In the genomic region with DNA sequence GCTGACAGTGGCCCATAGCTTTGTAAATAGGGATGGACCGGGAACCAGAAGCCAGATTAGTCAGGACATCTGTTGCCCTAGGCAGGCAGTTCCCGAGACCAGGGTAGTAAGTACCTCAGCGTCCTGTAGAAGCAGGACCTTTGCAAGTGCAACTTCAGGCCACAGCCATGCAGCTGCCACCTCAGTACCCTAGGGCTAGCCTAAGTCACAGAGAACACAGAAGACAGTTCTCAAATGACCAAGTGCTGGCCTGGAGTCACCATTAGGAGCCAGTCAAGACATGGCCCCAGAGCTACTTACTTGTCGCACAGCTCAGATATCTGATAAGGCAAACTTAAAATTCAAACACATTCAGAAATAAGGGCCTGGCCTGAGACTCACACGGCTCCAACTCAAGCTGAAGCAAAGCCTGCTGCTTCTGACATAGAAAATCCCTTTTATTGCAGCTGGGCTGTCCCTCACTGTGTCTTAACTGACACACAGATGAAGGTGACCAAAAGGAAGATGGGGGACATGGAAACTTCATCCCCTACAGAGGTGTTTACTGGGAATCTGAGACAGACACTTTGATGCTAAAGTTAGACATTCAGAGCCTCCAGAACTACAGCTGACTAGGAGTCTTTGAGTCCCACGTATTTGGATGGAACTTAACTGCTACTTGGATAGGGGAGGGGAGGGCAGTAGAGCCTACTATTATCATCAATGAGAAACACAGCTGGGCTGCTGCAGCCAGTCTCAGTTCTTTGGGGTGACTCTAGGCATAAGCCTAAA, we compare ENCODE assay signal across 19 mouse cellular contexts. TPM values are rescaled to one million over a fixed set of nuclear protein-coding genes. Genes with fewer than 3 reads are reported as not detected.
"Had no signal": no experiment of that assay in that cellular context is flagged by ENCODE, and none has a peak within 500 bp of the region (broad histone marks: within the 10 kb centered on the region; RNA-seq: fewer than 3 reads in every experiment).

No protein-coding gene starts in this region.

- DNase-seq: lung, embryonic 14.5 days; lung, postnatal 4 days; right cerebral cortex, postnatal 4 days; thymus, adult 2 months; thymus, postnatal 25 days had no signal

- H3K9ac ChIP-seq: limb, embryonic 15.5 days; liver, embryonic 12.5 days; lung, embryonic 14.5 days; midbrain, embryonic 15.5 days; neural tube, embryonic 12.5 days; stomach, embryonic 15.5 days had no signal

- H3K4me3 ChIP-seq: limb, embryonic 15.5 days; liver, embryonic 12.5 days; megakaryocyte, embryonic 14.5 days; midbrain, embryonic 15.5 days; neural tube, embryonic 12.5 days; stomach, embryonic 15.5 days had no signal

- ATAC-seq: liver, embryonic 12.5 days; midbrain, embryonic 15.5 days had no signal

- H3K27me3 ChIP-seq: limb, embryonic 15.5 days; liver, embryonic 12.5 days; megakaryocyte, embryonic 14.5 days; midbrain, embryonic 15.5 days; neural tube, embryonic 12.5 days; stomach, embryonic 15.5 days had no signal

- H3K4me1 ChIP-seq: liver, embryonic 12.5 days; midbrain, embryonic 15.5 days; stomach, embryonic 15.5 days had no signal

- H3K9me3 ChIP-seq: limb, embryonic 15.5 days; liver, embryonic 12.5 days; midbrain, embryonic 15.5 days; stomach, embryonic 15.5 days had no signal

- H3K27ac ChIP-seq: liver, embryonic 12.5 days; midbrain, embryonic 15.5 days; neural tube, embryonic 12.5 days; stomach, embryonic 15.5 days had no signal

RNA-seq across cellular contexts. Expression of a gene that starts 48.0 kb away (rescaled TPM):
- total RNA-seq: monocyte, adult 5-6 weeks; neutrophil, adult 5-6 weeks had no signal

RNA-seq across cellular contexts. Expression of a gene that starts 48.1 kb away (rescaled TPM):
- total RNA-seq: layer of hippocampus, adult 18-20 months; layer of hippocampus, postnatal 10 days; left cerebral cortex, adult 18-20 months; left cerebral cortex, postnatal 25 days; monocyte, adult 5-6 weeks; neutrophil, adult 5-6 weeks had no signal
- polyA plus RNA-seq: spleen, adult 2 months; testis, adult 2 months; thymus, adult 2 months had no signal
